Mouse (Mus musculus) liver, embryonic 14.5 days (tissue): ENCODE measurements around the gene Auts2.

ENCODE experiments used
- CTCF ChIP-seq: IDR thresholded peaks from 2 replicates; pipeline ENCODE4 v1.5.1; 2016; ENCODE audit warnings: antibody characterized with exemption, low read depth, control low read depth
- EP300 ChIP-seq: IDR thresholded peaks from 2 replicates; pipeline ENCODE4 v1.6.1; 2016; ENCODE audit warnings: antibody characterized with exemption, low read depth

DNA sequence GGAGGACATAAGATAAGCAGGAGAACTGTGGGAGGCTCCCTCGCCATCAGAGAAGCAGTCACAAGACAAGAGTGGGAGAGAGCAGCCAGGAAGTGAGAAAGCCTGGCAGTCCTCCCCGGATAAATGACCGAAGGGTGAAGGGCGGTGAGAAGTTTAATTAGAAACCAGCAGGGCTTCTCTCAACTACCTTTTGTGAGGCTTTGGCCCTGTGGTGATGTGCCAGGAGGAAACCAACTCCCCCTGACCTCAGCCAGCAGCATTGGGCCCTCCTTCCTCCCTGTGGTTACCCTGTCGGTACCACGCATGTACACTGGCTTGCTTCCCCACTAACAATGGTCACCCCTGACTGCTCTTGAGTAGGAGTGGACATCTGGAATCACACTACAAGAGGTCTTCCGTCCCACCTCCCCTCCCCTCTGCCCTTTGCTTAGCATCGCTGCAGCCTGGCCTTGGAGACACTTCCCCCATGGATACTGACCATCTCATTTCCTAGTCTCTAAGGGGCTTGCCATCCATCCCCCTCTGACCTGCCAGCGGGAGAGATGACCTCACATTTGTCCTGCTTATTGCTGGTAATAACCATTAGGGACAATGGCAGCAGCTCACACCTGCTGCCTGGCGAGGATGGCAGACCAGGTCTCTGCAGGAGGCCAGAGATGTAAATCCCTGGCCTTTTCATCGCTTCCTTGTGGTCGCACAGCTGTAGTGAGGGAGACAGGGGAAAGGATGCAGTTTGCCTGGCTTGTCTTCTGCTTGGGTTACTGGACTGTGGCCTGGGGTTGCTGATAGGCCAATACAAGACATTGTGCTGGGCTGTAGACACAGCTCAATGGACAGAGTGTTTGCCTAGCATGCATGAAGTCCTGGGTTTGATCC, 958.6 kb downstream of the Auts2 start:
- TF ChIP-seq CTCF (no peak), EP300 (no peak)
